Mouse (Mus musculus) liver, embryonic 18 days (tissue): ENCODE data around the gene Tlr3. TPM values are rescaled to one million over a fixed set of nuclear protein-coding genes. Genes with fewer than 3 reads are reported as not detected.

Source experiments
- polyA plus RNA-seq: library from polyadenylated mRNA; depleted of rRNA; stranded (reverse); fragments of >200 nt; gene quantifications from 2 replicates; pipeline ENCODE4 v1.2.3, GENCODE M21; 2012; rRNA removed

Tlr3 gene
- polyA plus RNA-seq: 1.6 and 1.8 TPM in 2 replicates

GRCm38 (mm10) chr8:45410882-45411281 is at the start of gene Tlr3:
Gene Tlr3 (minus strand): TSS chr8:45411080.

GRCm38 (mm10) chr8:45381963-45382347 is 28.9 kb downstream of the Tlr3 start, which contains the start of gene Fam149a:
Gene Fam149a (minus strand): TSS chr8:45382291.

Other genes starting within 250 kb of the Tlr3 start
- 73.9 and 77.5 TPM in 2 replicates for gene F11, start 149.0 kb downstream of the Tlr3 start, polyA plus RNA-seq
- gene Klkb1, start 116.2 kb downstream of the Tlr3 start, polyA plus RNA-seq: 28.9 and 32.7 TPM in 2 replicates
- 0.41 and 0.52 TPM in 2 replicates for gene Gm45753, start 102.6 kb downstream of the Tlr3 start, polyA plus RNA-seq
- 7.7 and 8.2 TPM in 2 replicates for gene Cyp4v3, start 77.9 kb downstream of the Tlr3 start, polyA plus RNA-seq
- gene Fam149a, start 28.8 kb downstream of the Tlr3 start, polyA plus RNA-seq: 1.4 and 1.5 TPM in 2 replicates
- gene Sorbs2, start 96.7 kb upstream of the Tlr3 start, polyA plus RNA-seq: 8.7 and 9.3 TPM in 2 replicates